Mouse (Mus musculus): Measurements from ENCODE around the gene Klk1b8. TPM values are rescaled to one million over a fixed set of nuclear protein-coding genes. Genes with fewer than 3 reads are reported as not detected.
"Not testable (repeated sequence)": the region's sequence is repeated elsewhere in the genome, so short reads cannot be mapped to it uniquely, and the experiment has no call there.

Klk1b8 gene
- polyA plus RNA-seq, 1 experiment: not detected

DNA sequence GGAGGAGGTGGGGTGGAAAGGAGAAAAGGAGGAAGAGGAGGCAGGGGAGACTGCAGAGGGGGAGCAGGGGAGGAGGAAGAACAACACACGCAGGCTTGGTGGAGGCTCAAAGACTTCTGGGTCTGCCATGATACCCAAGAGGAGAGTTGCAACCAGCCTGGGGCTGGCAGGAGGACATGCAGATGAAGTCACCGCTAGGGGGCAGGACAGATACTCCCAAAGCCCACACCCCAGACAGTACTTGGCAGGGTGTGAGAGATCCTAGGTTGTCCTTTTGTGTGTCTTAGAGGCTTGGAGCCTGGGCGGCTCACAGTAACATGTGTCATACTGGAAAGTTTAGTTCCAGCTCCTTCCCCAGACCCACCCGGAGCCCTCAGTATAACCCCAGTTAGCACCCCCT lies 21.9 kb upstream of the Klk1b8 start:
- H3K27ac ChIP-seq (ENCODE audit: insufficient read depth, low read depth, low read length): no peak overlapping the region
- WGBS: 38% methylated on average over 4 of the region's 4 CpGs
- no peak overlapping the region for H3K4me3 ChIP-seq (ENCODE audit: insufficient read depth, low read depth, low read length)
- TF ChIP-seq CTCF (IDR thresholded peaks at IDR 0.05; ENCODE audit: insufficient read depth, low read depth, low read length) (no peak), POLR2A (IDR thresholded peaks at IDR 0.05; ENCODE audit: insufficient read depth, low read depth, low read length) (no peak)
- H3K4me1 ChIP-seq (ENCODE audit: control insufficient read depth, insufficient read depth, low read length): no peaks in the 10 kb centered on the region

DNA sequence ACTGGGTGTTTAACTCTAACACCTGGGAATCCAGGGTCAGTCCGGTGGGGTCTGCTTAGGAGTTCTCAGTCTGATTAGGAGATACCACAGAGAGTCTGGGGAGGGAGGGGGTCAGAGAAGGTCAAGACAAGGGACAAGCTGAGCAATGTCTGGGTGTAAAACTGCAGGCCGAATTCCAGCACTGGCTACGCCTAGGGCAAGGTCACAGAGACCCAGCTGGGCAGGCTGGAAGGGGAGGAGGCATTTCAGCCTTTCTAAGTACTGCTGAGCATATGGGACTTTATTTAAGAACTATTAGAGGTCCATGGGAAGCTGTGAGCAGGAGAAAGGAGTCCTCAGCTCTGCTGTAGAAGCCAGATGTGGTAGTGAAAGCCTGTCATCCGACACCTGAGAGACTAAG lies 18.1 kb upstream of the Klk1b8 start:
- TF ChIP-seq POLR2A (IDR thresholded peaks at IDR 0.05; ENCODE audit: insufficient read depth, low read depth, low read length) (no peak), CTCF (IDR thresholded peaks at IDR 0.05; ENCODE audit: insufficient read depth, low read depth, low read length) (no peak)
- 67% methylated on average over 4 of the region's 4 CpGs for WGBS
- Histone ChIP-seq H3K27ac (ENCODE audit: insufficient read depth, low read depth, low read length) (no peak overlapping the region), H3K4me3 (ENCODE audit: insufficient read depth, low read depth, low read length) (no peak overlapping the region), H3K4me1 (ENCODE audit: control insufficient read depth, insufficient read depth, low read length) (no peaks in the 10 kb centered on the region)

GRCm38 (mm10) chr7:43933440-43933839 lies 17.0 kb upstream of the Klk1b8 start, which contains the start of gene Klk15:
Klk15 (plus strand) TSS chr7:43933740.
- no peak within 1 kb of the TSS for H3K4me3 ChIP-seq (ENCODE audit: insufficient read depth, low read depth, low read length)
- WGBS: 88% methylated on average over 3 of the region's 3 CpGs
- H3K4me1 ChIP-seq (ENCODE audit: control insufficient read depth, insufficient read depth, low read length): no peaks in the 10 kb centered on the region
- H3K27ac ChIP-seq (ENCODE audit: insufficient read depth, low read depth, low read length): no peak within 1 kb of the TSS
- TF ChIP-seq POLR2A (IDR thresholded peaks at IDR 0.05; ENCODE audit: insufficient read depth, low read depth, low read length) (no peak), CTCF (IDR thresholded peaks at IDR 0.05; ENCODE audit: insufficient read depth, low read depth, low read length) (no peak)

DNA sequence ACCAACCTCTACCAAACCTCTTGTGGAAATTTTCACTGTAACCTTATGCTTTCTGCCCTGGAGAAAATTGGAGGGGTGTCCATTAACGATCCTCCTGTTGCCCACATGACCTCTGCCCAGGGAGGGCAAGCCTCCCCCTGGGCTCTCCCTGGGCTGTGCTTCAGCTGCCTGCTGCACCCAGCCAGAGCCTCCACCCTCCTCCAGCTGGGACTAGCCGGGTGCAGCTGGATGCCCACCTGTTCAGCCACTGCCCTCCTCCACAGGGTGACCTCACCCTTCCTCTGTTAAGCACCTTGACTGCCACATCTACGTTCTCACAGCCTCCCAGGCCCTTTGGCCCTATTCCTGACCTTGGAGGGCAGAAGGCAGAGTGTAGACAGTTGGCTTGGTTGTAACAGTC lies 15.7 kb upstream of the Klk1b8 start:
- WGBS: 66% methylated on average over 3 of the region's 3 CpGs

DNA sequence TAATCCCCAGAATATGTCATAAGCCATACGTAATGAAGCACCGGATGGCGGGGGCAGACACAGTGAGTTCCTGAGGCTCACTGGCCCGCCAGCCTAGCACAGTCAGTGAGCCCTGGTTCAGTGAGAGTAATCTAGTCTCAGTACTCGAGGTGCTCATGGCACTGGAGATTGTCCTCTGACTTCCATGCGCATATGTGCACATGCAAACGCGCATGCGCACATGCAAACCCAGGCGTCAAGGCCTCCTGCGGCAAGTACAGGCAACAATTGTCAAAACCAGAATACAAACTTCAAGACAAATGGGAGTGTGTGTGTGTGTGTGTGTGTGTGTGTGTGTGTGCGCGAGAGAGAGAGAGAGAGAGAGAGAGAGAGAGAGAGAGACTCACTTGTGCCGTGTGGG lies 13.9 kb upstream of the Klk1b8 start:
- TF ChIP-seq POLR2A (IDR thresholded peaks at IDR 0.05; ENCODE audit: insufficient read depth, low read depth, low read length) (no peak), CTCF (IDR thresholded peaks at IDR 0.05; ENCODE audit: insufficient read depth, low read depth, low read length) (no peak)
- WGBS: 83% methylated on average over 14 of the region's 14 CpGs
- Histone ChIP-seq H3K4me3 (ENCODE audit: insufficient read depth, low read depth, low read length) (no peak overlapping the region), H3K27ac (ENCODE audit: insufficient read depth, low read depth, low read length) (no peak overlapping the region), H3K4me1 (ENCODE audit: control insufficient read depth, insufficient read depth, low read length) (no peaks in the 10 kb centered on the region)

More for the DNA sequence above, 15.7 kb upstream of the Klk1b8 start:
- Histone ChIP-seq H3K4me1 (ENCODE audit: control insufficient read depth, insufficient read depth, low read length) (no peaks in the 10 kb centered on the region), H3K27ac (ENCODE audit: insufficient read depth, low read depth, low read length) (no peak overlapping the region), H3K4me3 (ENCODE audit: insufficient read depth, low read depth, low read length) (no peak overlapping the region)
- TF ChIP-seq POLR2A (IDR thresholded peaks at IDR 0.05; ENCODE audit: insufficient read depth, low read depth, low read length) (no peak), CTCF (IDR thresholded peaks at IDR 0.05; ENCODE audit: insufficient read depth, low read depth, low read length) (no peak)

GRCm38 (mm10) chr7:43942293-43942692 lies 8.2 kb upstream of the Klk1b8 start:
- not testable (repeated sequence) for H3K4me1 ChIP-seq (ENCODE audit: control insufficient read depth, insufficient read depth, low read length); H3K27ac ChIP-seq (ENCODE audit: insufficient read depth, low read depth, low read length); H3K4me3 ChIP-seq (ENCODE audit: insufficient read depth, low read depth, low read length)
- WGBS: 74% methylated on average over 3 of the region's 3 CpGs

DNA sequence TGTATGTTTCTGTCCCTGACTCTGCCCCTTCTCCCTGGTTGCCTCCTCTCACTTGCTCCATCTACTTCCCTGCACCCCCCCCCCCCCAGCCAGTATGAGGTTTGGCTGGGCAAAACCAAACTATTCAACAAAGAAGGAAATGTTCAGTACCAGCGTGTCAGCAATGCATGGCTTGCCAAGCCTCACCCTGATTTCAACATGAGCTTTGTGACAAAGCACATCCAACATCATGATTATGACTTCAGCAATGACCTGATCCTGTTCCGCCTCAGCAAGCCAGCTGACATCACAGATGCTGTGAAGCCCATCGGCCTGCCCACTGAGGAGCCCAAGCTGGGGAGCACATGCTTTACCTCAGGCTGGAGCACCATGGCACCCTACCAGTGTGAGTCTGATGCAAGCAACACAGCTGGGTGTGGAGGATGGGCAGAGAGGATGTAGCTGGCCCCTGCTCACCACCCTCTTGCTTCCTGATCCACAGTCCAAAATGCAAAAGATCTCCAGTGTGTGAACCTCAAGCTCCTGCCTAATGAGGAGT lies 5.7 kb upstream of the Klk1b8 start:
- Histone ChIP-seq H3K4me1 (ENCODE audit: control insufficient read depth, insufficient read depth, low read length) (no peaks in the 10 kb centered on the region), H3K4me3 (ENCODE audit: insufficient read depth, low read depth, low read length) (no peak overlapping the region), H3K27ac (ENCODE audit: insufficient read depth, low read depth, low read length) (no peak overlapping the region)
- 81% methylated on average over 3 of the region's 3 CpGs for whole genome bisulfite sequencing
- no peak for TF ChIP-seq CTCF (IDR thresholded peaks at IDR 0.05; ENCODE audit: insufficient read depth, low read depth, low read length)
- TF ChIP-seq POLR2A (IDR thresholded peaks at IDR 0.05; ENCODE audit: insufficient read depth, low read depth, low read length): no peak

- no peaks in the 10 kb centered on the region for H3K4me1 ChIP-seq (ENCODE audit: control insufficient read depth, insufficient read depth, low read length)
- H3K27ac ChIP-seq (ENCODE audit: insufficient read depth, low read depth, low read length): no peak overlapping the region
- 61% methylated on average over 4 of the region's 4 CpGs for WGBS
- no peak overlapping the region for H3K4me3 ChIP-seq (ENCODE audit: insufficient read depth, low read depth, low read length)
- no peak for TF ChIP-seq POLR2A (IDR thresholded peaks at IDR 0.05; ENCODE audit: insufficient read depth, low read depth, low read length)
Measured at GRCm38 (mm10) chr7:43952703-43953102, 2.2 kb downstream of the Klk1b8 start.

- WGBS: 43% methylated on average over 3 of the region's 3 CpGs
- TF ChIP-seq POLR2A (IDR thresholded peaks at IDR 0.05; ENCODE audit: insufficient read depth, low read depth, low read length): no peak
- no peak for TF ChIP-seq CTCF (IDR thresholded peaks at IDR 0.05; ENCODE audit: insufficient read depth, low read depth, low read length)
- Histone ChIP-seq H3K4me3 (ENCODE audit: insufficient read depth, low read depth, low read length) (no peak within 1 kb of the TSS), H3K4me1 (ENCODE audit: control insufficient read depth, insufficient read depth, low read length) (no peaks in the 10 kb centered on the region), H3K27ac (ENCODE audit: insufficient read depth, low read depth, low read length) (no peak within 1 kb of the TSS)
Measured at GRCm38 (mm10) chr7:43966451-43966850, 16.0 kb downstream of the Klk1b8 start, which contains the start of gene Klk1b1. Klk1b1 (plus strand) TSS chr7:43966751.

- Histone ChIP-seq H3K27ac (ENCODE audit: insufficient read depth, low read depth, low read length) (no peak overlapping the region), H3K4me1 (ENCODE audit: control insufficient read depth, insufficient read depth, low read length) (no peaks in the 10 kb centered on the region), H3K4me3 (ENCODE audit: insufficient read depth, low read depth, low read length) (no peak overlapping the region)
- 80% methylated on average over 3 of the region's 3 CpGs for WGBS
- TF ChIP-seq POLR2A (IDR thresholded peaks at IDR 0.05; ENCODE audit: insufficient read depth, low read depth, low read length) (no peak), CTCF (IDR thresholded peaks at IDR 0.05; ENCODE audit: insufficient read depth, low read depth, low read length) (no peak)
Measured at GRCm38 (mm10) chr7:43967058-43967457, 16.6 kb downstream of the Klk1b8 start.
